Mouse (Mus musculus) midbrain, embryonic 11.5 days (tissue): ENCODE measurements at regions not wholly inside any gene's neighbourhood (a gene's known extent, or its start where the extent isn't known, plus 50 kb on each side); places are given as distances from the start of the nearest gene placed in this dataset.
"Not testable (repeated sequence)": the region's sequence is repeated elsewhere in the genome, so short reads cannot be mapped to it uniquely, and the experiment has no call there.

ENCODE experiments used
- ATAC-seq: fragments of 200-750 bp; cut with Nextera tagmentation; 2 replicates; pipeline ENCODE4 v1.8.0; 2017; ENCODE audit warnings: moderate TSS enrichment, moderate library complexity; ENCODE audit not compliant: low FRiP score
- DNase-seq: peaks from one replicate; pipeline ENCODE4 v3.0.0; 2015; ENCODE audit warnings: low spot score; ENCODE audit errors: missing footprints
- H3K27ac ChIP-seq: fragments of 300-500 bp; sonication (generic); 2 replicates; pipeline ENCODE4 v1.5.1; 2014; ENCODE audit warnings: low read depth, low read length
- H3K27me3 ChIP-seq: fragments of 300-500 bp; sonication (generic); 2 replicates; pipeline ENCODE4 v1.6.1; 2014; ENCODE audit warnings: mild to moderate bottlenecking, low read length, moderate library complexity, mixed read lengths; ENCODE audit not compliant: control insufficient read depth, insufficient read depth
- H3K36me3 ChIP-seq: fragments of 300-500 bp; sonication (generic); 2 replicates; pipeline ENCODE4 v1.6.1; 2014; ENCODE audit warnings: mild to moderate bottlenecking, low read length, moderate library complexity, mixed read lengths; ENCODE audit not compliant: control insufficient read depth, insufficient read depth
- H3K4me1 ChIP-seq: fragments of 300-500 bp; sonication (generic); 2 replicates; pipeline ENCODE4 v1.6.1; 2014; ENCODE audit warnings: low read length; ENCODE audit not compliant: control insufficient read depth, insufficient read depth
- H3K4me2 ChIP-seq: fragments of 300-500 bp; sonication (generic); 2 replicates; pipeline ENCODE4 v1.6.1; 2014; ENCODE audit warnings: mild to moderate bottlenecking, moderate library complexity
- H3K4me3 ChIP-seq: fragments of 300-500 bp; sonication (generic); 2 replicates; pipeline ENCODE4 v1.5.1; 2014; ENCODE audit warnings: low read depth, low read length
- H3K9ac ChIP-seq: fragments of 300-500 bp; sonication (generic); 2 replicates; pipeline ENCODE4 v1.6.1; 2014; ENCODE audit warnings: low read length
- H3K9me3 ChIP-seq: fragments of 300-500 bp; sonication (generic); 2 replicates; pipeline ENCODE4 v1.6.1; 2016; ENCODE audit warnings: low read length; ENCODE audit not compliant: control insufficient read depth
- WGBS: fragments of 180-500 bp; shearing (Covaris S2); extraction: QIAGEN DNeasy Blood & Tissue Kit; methylation state at CpG from one replicate; pipeline ENCODE4 v1.1.7; 2014; 5-methylcytosine and 5-hydroxymethylcytosine counted together

DNA sequence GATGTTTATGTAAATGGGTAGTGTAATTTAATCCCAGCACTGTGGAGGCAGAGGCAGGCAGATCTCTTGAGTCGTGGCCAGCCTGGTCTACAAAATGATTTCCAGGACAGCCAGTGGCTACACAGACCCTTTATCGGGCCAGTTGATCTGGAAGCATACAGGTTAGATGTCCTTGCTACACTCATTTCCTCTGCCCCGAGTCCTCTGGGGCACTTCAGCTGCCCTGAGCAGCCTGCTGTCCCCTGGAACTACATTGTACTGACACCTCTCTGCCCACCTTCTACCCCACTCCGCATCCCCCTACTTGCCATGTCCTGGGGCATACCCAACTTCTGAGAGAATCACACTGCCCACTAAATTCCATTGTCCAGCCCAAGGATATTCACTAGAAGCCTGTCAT is 60.6 kb upstream of the Helt start:
- WGBS, result 95% methylated on average over 4 of the region's 4 CpGs
- no peak for ATAC-seq

GRCm38 (mm10) chr8:46357961-46358360 is 63.5 kb upstream of the Helt start:
- not testable (repeated sequence) for H3K27me3 ChIP-seq, H3K4me1 ChIP-seq, H3K27ac ChIP-seq, H3K4me2 ChIP-seq, DNase-seq, H3K9ac ChIP-seq, ATAC-seq, H3K4me3 ChIP-seq, H3K9me3 ChIP-seq, H3K36me3 ChIP-seq
- WGBS, result 91% methylated on average over 9 of the region's 9 CpGs

More for the DNA sequence above, 60.6 kb upstream of the Helt start:
- no peak overlapping the region for H3K4me3 ChIP-seq
- H3K4me2 ChIP-seq, result no peak overlapping the region
- H3K9me3 ChIP-seq, result no peaks in the 10 kb centered on the region; the same call in 1 of the 2 replicates
- H3K36me3 ChIP-seq, result no peaks in the 10 kb centered on the region
- H3K9ac ChIP-seq, result no peak overlapping the region
- no peak for DNase-seq
- H3K4me1 ChIP-seq, result no peaks in the 10 kb centered on the region
- H3K27me3 ChIP-seq, result no peaks in the 10 kb centered on the region
- no peak overlapping the region for H3K27ac ChIP-seq

- no peak overlapping the region for H3K4me2 ChIP-seq
- H3K4me3 ChIP-seq, result no peak overlapping the region
- H3K9ac ChIP-seq, result no peak overlapping the region
- WGBS, result 82% methylated on average over 2 of the region's 2 CpGs
- H3K9me3 ChIP-seq, result no peaks in the 10 kb centered on the region
- DNase-seq, result no peak
- H3K36me3 ChIP-seq, result no peaks in the 10 kb centered on the region
- no peaks in the 10 kb centered on the region for H3K4me1 ChIP-seq
- no peak for ATAC-seq
- no peaks in the 10 kb centered on the region for H3K27me3 ChIP-seq
- H3K27ac ChIP-seq, result no peak overlapping the region
Measured at GRCm38 (mm10) chr8:46362871-46363306, 68.4 kb upstream of the Helt start.

DNA sequence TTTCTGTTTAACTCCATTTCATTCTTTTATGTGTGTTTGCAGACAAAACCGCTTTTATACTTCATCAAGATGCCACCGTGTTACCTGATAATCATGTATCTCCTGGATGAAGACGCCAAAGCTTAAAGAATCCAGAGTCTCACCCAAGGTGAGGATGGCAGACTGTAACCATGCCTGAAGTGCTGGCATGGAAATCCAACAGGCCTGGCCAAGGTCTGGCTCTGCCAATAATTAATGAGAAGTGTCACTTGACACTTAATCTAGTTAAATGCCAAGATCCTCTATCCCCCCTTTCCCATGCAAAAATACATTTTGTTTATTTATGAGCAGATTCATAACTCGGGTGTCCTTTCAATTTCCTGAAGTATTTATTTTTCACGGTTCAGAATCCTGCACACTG is 71.2 kb upstream of the Helt start:
- Histone ChIP-seq H3K9me3 (no peaks in the 10 kb centered on the region), H3K4me2 (no peak overlapping the region), H3K9ac (no peak overlapping the region), H3K27me3 (no peaks in the 10 kb centered on the region), H3K36me3 (no peaks in the 10 kb centered on the region), H3K4me3 (no peak overlapping the region), H3K4me1 (no peaks in the 10 kb centered on the region), H3K27ac (no peak overlapping the region)
- DNase-seq (no peak), ATAC-seq (no peak)
- 88% methylated on average over 5 of the region's 5 CpGs for WGBS

GRCm38 (mm10) chr8:46367125-46367524 is 72.7 kb upstream of the Helt start:
- Histone ChIP-seq H3K4me2 (no peak overlapping the region), H3K4me1 (no peaks in the 10 kb centered on the region), H3K9ac (no peak overlapping the region), H3K9me3 (no peaks in the 10 kb centered on the region), H3K4me3 (no peak overlapping the region), H3K36me3 (no peaks in the 10 kb centered on the region), H3K27ac (no peak overlapping the region), H3K27me3 (no peaks in the 10 kb centered on the region)
- WGBS, result 96% methylated on average over 3 of the region's 3 CpGs
- DNase-seq (no peak), ATAC-seq (no peak)

DNA sequence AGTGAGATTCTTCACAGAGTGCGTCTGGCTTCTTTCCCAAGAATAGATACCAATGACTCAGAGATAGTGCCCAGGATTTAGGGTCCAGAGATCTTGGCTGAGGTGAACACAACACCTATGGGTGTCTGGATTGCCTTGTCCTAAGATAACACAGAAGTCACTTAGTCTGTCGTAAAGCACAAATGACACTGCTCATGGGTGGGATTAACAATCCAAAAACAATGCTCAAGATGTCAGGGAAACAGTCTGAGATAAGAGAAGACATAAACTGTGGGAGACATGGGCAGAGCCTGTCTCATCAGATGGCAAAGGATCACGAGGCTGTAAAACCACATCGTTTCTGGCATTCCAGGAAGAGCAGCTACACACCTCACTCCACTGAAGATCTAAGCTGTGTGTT is 79.6 kb upstream of the Helt start:
- no peak overlapping the region for H3K4me3 ChIP-seq
- H3K27me3 ChIP-seq, result no peaks in the 10 kb centered on the region
- no peaks in the 10 kb centered on the region for H3K36me3 ChIP-seq
- DNase-seq, result no peak
- H3K4me2 ChIP-seq, result no peak overlapping the region
- no peak for ATAC-seq
- H3K4me1 ChIP-seq, result no peaks in the 10 kb centered on the region
- 83% methylated on average over 4 of the region's 4 CpGs for WGBS
- H3K27ac ChIP-seq, result no peak overlapping the region
- no peaks in the 10 kb centered on the region for H3K9me3 ChIP-seq
- H3K9ac ChIP-seq, result no peak overlapping the region

GRCm38 (mm10) chr8:46375986-46376385 is 81.5 kb upstream of the Helt start:
- Histone ChIP-seq H3K4me3 (no peak overlapping the region), H3K27ac (no peak overlapping the region), H3K36me3 (no peaks in the 10 kb centered on the region), H3K4me1 (no peaks in the 10 kb centered on the region), H3K9me3 (no peaks in the 10 kb centered on the region), H3K27me3 (no peaks in the 10 kb centered on the region), H3K4me2 (no peak overlapping the region), H3K9ac (no peak overlapping the region)
- no peak for ATAC-seq
- no peak for DNase-seq
- WGBS, result 86% methylated on average over 2 of the region's 2 CpGs

- no peak overlapping the region for H3K9ac ChIP-seq
- DNase-seq (no peak), ATAC-seq (no peak)
- H3K4me1 ChIP-seq, result no peaks in the 10 kb centered on the region
- no peak overlapping the region for H3K4me2 ChIP-seq
- H3K27me3 ChIP-seq, result no peaks in the 10 kb centered on the region
- H3K9me3 ChIP-seq, result no peaks in the 10 kb centered on the region
- 89% methylated on average over 7 of the region's 7 CpGs for WGBS
- no peaks in the 10 kb centered on the region for H3K36me3 ChIP-seq
- no peak overlapping the region for H3K27ac ChIP-seq
- no peak overlapping the region for H3K4me3 ChIP-seq
Measured at GRCm38 (mm10) chr8:46384926-46385325, 85.9 kb upstream of the Acsl1 start.

DNA sequence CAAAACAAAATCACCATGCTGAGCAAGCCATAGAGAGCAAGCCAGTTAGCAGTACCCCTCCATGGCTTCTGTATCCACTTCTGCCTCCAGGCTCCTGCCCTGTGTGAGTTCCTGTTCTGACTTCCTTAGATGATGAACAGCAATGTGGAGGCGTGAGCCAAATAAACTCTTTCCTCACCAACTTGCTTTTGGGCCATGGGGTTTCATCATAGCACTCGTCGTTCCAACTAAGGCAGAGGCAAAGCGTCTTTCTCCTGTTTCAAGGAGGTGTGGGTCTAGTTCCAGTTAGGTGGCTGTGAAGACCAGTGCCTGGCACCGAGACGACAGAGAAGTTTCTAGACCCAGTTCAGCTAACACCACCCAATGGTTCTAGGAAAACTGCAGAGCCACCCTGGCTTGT is 85.0 kb upstream of the Acsl1 start:
- ATAC-seq (no peak), DNase-seq (no peak)
- no peak overlapping the region for H3K9ac ChIP-seq
- H3K36me3 ChIP-seq, result no peaks in the 10 kb centered on the region
- no peaks in the 10 kb centered on the region for H3K4me1 ChIP-seq
- no peak overlapping the region for H3K4me3 ChIP-seq
- H3K27ac ChIP-seq, result no peak overlapping the region
- H3K9me3 ChIP-seq, result no peaks in the 10 kb centered on the region
- no peak overlapping the region for H3K4me2 ChIP-seq
- WGBS, result 94% methylated on average over 6 of the region's 6 CpGs
- no peaks in the 10 kb centered on the region for H3K27me3 ChIP-seq

DNA sequence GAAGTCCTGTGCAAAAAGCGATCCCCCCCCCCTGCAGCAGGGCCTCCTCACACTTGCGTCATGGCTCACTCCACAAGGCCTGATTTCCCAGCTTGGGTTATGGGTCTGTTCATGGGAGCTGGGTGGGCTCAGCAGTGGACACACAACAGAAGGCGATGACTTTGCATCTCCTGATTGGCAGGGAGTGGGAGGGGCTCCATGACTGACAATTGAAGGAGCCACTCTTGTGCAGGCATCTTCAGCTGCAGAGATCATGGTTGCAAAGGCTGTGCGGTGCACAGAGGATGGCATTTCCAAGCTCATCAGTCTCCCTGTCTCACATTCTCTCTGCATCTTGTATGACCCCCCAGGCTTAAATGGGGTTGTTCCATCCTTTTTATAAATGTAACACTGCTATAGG is 84.3 kb upstream of the Acsl1 start:
- no peak overlapping the region for H3K9ac ChIP-seq
- H3K4me1 ChIP-seq, result no peaks in the 10 kb centered on the region
- no peaks in the 10 kb centered on the region for H3K9me3 ChIP-seq
- H3K4me2 ChIP-seq, result no peak overlapping the region
- H3K4me3 ChIP-seq, result no peak overlapping the region
- no peak overlapping the region for H3K27ac ChIP-seq
- no peaks in the 10 kb centered on the region for H3K27me3 ChIP-seq
- DNase-seq, result no peak
- H3K36me3 ChIP-seq, result no peaks in the 10 kb centered on the region
- peak; percentile 73; the same call in 1 of the 2 replicates for ATAC-seq
- 77% methylated on average over 4 of the region's 4 CpGs for WGBS
